Mouse (Mus musculus) lung, embryonic 16.5 days (tissue): ENCODE results near the gene Apol7e. TPM values are rescaled to one million over a fixed set of nuclear protein-coding genes. Genes with fewer than 3 reads are reported as not detected.

Experiments used
- ATAC-seq: fragments of 200-750 bp; cut with Nextera tagmentation; 2 replicates; pipeline ENCODE4 v1.8.0; 2017; ENCODE audit warnings: low read depth, mild to moderate bottlenecking, moderate library complexity
- H3K27ac ChIP-seq: fragments of 300-500 bp; sonication (generic); 2 replicates; pipeline ENCODE4 v1.5.1; 2014; ENCODE audit warnings: mild to moderate bottlenecking, control low read depth, low read length
- H3K27me3 ChIP-seq: fragments of 300-500 bp; sonication (generic); 2 replicates; pipeline ENCODE4 v1.6.1; 2014; ENCODE audit warnings: low read depth, low read length, mixed read lengths; ENCODE audit not compliant: control insufficient read depth, insufficient read depth
- H3K36me3 ChIP-seq: fragments of 300-500 bp; sonication (generic); 2 replicates; pipeline ENCODE4 v1.6.1; 2014; ENCODE audit warnings: low read length; ENCODE audit not compliant: control insufficient read depth, insufficient read depth
- H3K4me1 ChIP-seq: fragments of 300-500 bp; sonication (generic); replicated peaks from 2 replicates; pipeline ENCODE4 v1.6.1; 2014; ENCODE audit warnings: low read length, mixed read lengths; ENCODE audit not compliant: control insufficient read depth, insufficient read depth
- H3K4me2 ChIP-seq: fragments of 300-500 bp; sonication (generic); 2 replicates; pipeline ENCODE4 v1.6.1; 2014; ENCODE audit warnings: low read depth, low read length, control low read depth
- H3K4me3 ChIP-seq: fragments of 300-500 bp; sonication (generic); 2 replicates; pipeline ENCODE4 v1.5.1; 2014; ENCODE audit warnings: mild to moderate bottlenecking, low read length, control low read depth
- H3K9ac ChIP-seq: fragments of 300-500 bp; sonication (generic); 2 replicates; pipeline ENCODE4 v1.6.1; 2014; ENCODE audit warnings: low read length, control low read depth
- H3K9me3 ChIP-seq: fragments of 300-500 bp; sonication (generic); 2 replicates; pipeline ENCODE4 v1.6.1; 2016; ENCODE audit warnings: low read length; ENCODE audit not compliant: control insufficient read depth
- WGBS: fragments of 180-500 bp; shearing (Covaris S2); extraction: QIAGEN DNeasy Blood & Tissue Kit; methylation state at CpG from one replicate; pipeline ENCODE4 v1.1.7; 2014; 5-methylcytosine and 5-hydroxymethylcytosine counted together
- polyA plus RNA-seq: library from polyadenylated mRNA; unstranded; fragments of >200 nt; fragmentation: Nextera tagmentation; extraction: Ambion mirVana; gene quantifications from 2 replicates; pipeline ENCODE4 v1.2.1, GENCODE M21; 2015

Gene Apol7e
- polyA plus RNA-seq, 1 experiment from 2014 or later: not detected

- H3K9ac ChIP-seq: no peak overlapping the region
- H3K36me3 ChIP-seq: peaks cover 57% of the 10 kb centered on the region
- peaks cover 3% of the 10 kb centered on the region; the same call in 1 of the 2 replicates for H3K4me1 ChIP-seq
- no peak overlapping the region for H3K4me3 ChIP-seq
- H3K27ac ChIP-seq: no peak overlapping the region
- no peaks in the 10 kb centered on the region for H3K27me3 ChIP-seq
- 74% methylated on average over 22 of the region's 22 CpGs for WGBS
- ATAC-seq: no peak
- no peak overlapping the region for H3K4me2 ChIP-seq
- no peaks in the 10 kb centered on the region for H3K9me3 ChIP-seq
Measured at GRCm38 (mm10) chr15:77761561-77762380, 63.1 kb downstream of the Apol7e start.

GRCm38 (mm10) chr15:77763050-77763449 is 64.4 kb downstream of the Apol7e start:
- no peaks in the 10 kb centered on the region for H3K27me3 ChIP-seq
- H3K36me3 ChIP-seq: peaks cover 69% of the 10 kb centered on the region
- no peaks in the 10 kb centered on the region for H3K9me3 ChIP-seq
- H3K27ac ChIP-seq: no peak overlapping the region
- no peak overlapping the region for H3K9ac ChIP-seq
- H3K4me2 ChIP-seq: no peak overlapping the region
- ATAC-seq: no peak
- H3K4me1 ChIP-seq: peaks cover 3% of the 10 kb centered on the region; the same call in 1 of the 2 replicates
- WGBS: 91% methylated on average over 16 of the region's 16 CpGs
- H3K4me3 ChIP-seq: no peak overlapping the region

DNA sequence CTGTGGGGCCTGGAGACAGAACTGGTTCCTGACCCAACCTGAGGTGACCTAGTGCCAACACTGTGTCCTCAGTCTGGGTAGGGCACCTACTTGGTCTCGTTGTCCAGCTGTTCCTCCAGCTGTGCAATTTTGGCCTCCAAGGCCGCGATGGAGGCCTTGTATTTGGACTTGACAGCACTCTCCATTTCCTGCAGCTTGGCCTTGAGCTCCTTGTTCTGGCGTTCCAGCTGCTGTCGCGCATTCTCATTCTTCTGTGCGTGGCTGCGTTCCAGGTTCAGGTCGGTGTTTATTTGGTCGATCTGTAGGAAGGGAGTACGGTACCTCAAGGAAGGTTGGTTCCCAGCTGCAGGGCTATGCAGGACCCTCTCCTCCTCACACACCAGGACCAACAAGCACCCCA is 65.0 kb downstream of the Apol7e start:
- no peak for ATAC-seq
- Histone ChIP-seq H3K4me1 (peaks cover 3% of the 10 kb centered on the region; the same call in 1 of the 2 replicates), H3K4me3 (no peak overlapping the region), H3K9me3 (no peaks in the 10 kb centered on the region), H3K9ac (no peak overlapping the region), H3K36me3 (peaks cover 76% of the 10 kb centered on the region), H3K27me3 (no peaks in the 10 kb centered on the region), H3K27ac (peak overlapping the region; percentile 83), H3K4me2 (no peak overlapping the region)
- 58% methylated on average over 11 of the region's 11 CpGs for WGBS

DNA sequence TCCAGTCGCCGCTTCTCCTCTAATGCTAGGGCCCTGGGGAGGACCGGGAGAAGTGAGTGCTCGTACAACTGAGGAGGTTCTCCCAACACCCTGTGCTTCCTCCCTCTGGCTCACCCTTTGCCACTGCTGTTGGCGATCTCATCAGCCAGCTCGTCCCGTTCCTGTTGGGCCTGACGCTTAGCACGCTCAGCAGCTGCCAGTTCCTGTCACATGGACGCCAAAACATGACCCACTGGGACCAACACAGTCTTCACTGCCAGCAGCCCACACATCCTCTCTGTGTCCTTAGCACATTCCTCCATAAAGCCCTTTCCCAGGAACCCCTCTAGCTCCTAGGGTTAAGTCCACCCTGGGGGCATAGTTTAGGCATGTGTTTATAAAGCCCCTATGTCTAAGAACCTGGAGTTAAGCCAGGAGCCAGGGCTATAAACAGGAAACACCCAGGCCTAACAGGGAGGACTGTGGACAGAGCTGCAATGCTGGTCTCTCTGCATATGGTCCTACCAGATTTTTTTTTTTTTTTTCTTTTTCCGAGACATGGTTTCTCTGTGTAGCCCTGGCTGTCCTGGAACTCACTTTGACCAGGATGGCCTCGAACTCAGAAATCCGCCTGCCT is 65.8 kb downstream of the Apol7e start:
- H3K27ac ChIP-seq: peak overlapping the region; percentile 83
- H3K4me1 ChIP-seq: peaks cover 3% of the 10 kb centered on the region; the same call in 1 of the 2 replicates
- no peaks in the 10 kb centered on the region for H3K27me3 ChIP-seq
- 59% methylated on average over 13 of the region's 13 CpGs for WGBS
- H3K9me3 ChIP-seq: no peaks in the 10 kb centered on the region
- H3K9ac ChIP-seq: no peak overlapping the region
- ATAC-seq: peak; percentile 81
- H3K4me3 ChIP-seq: no peak overlapping the region
- peaks cover 84% of the 10 kb centered on the region for H3K36me3 ChIP-seq
- no peak overlapping the region for H3K4me2 ChIP-seq

DNA sequence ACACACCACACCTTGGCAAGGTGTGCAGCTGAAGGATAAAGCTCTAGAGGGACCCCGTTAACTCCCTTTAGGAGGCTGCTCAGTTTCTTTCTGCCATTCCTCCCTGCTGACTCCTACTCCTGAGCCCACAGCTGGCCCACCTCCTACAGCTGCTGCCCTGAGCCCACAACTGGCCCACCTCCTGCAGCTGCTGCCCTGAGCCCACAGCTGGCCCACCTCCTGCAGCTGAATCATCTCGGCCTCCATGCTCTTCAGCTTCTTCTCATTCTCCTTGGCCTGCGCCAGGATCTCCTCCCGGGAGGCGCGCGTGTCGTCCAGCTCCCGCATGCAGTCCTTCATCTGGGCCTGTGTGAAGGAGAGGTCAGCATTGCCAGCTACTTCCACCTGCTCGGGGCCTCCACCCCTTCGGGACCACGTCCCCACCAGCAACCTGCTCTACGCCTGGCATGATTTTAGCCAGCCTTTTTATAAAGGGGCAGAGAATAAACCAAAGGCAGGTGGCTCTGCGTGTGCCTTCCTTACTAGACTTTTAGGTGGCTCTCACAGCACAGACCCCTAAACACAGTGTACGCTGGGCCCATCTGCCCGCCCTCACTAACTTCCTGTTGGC is 66.9 kb downstream of the Apol7e start:
- no peaks in the 10 kb centered on the region for H3K27me3 ChIP-seq
- no peak overlapping the region for H3K4me2 ChIP-seq
- H3K9me3 ChIP-seq: no peaks in the 10 kb centered on the region
- no peak for ATAC-seq
- no peak overlapping the region for H3K9ac ChIP-seq
- 90% methylated on average over 16 of the region's 16 CpGs for WGBS
- H3K4me1 ChIP-seq: peaks cover 3% of the 10 kb centered on the region; the same call in 1 of the 2 replicates
- peak overlapping the region; percentile 69 for H3K27ac ChIP-seq
- H3K4me3 ChIP-seq: no peak overlapping the region
- H3K36me3 ChIP-seq: peaks cover 89% of the 10 kb centered on the region

- peaks cover 91% of the 10 kb centered on the region for H3K36me3 ChIP-seq
- no peaks in the 10 kb centered on the region for H3K27me3 ChIP-seq
- H3K27ac ChIP-seq: no peak overlapping the region
- H3K9ac ChIP-seq: no peak overlapping the region
- H3K4me1 ChIP-seq: peaks cover 3% of the 10 kb centered on the region; the same call in 1 of the 2 replicates
- no peak overlapping the region for H3K4me3 ChIP-seq
- H3K4me2 ChIP-seq: no peak overlapping the region
- H3K9me3 ChIP-seq: no peaks in the 10 kb centered on the region
- 91% methylated on average over 11 of the region's 11 CpGs for WGBS
- ATAC-seq: no peak
Measured at GRCm38 (mm10) chr15:77766981-77767380, 68.3 kb downstream of the Apol7e start.

Other genes with a start within 250 kb of the Apol7e start
- not detected in 2 replicates for gene Apol10a, start 221.8 kb upstream of the Apol7e start, polyA plus RNA-seq
- not detected in 2 replicates for gene Apol11a, start 190.6 kb upstream of the Apol7e start, polyA plus RNA-seq
- not detected in 2 replicates for gene Apol7c, start 165.5 kb upstream of the Apol7e start, polyA plus RNA-seq
- not detected in 2 replicates for gene 1700025B11Rik, start 137.0 kb upstream of the Apol7e start, polyA plus RNA-seq
- gene Apol10b, start 102.7 kb upstream of the Apol7e start, polyA plus RNA-seq: 0.06 and 0.09 TPM in 2 replicates
- gene Gm36245, start 99.6 kb upstream of the Apol7e start, polyA plus RNA-seq: not detected in 2 replicates
- 0.21 TPM in 1 of 2 replicates, not detected in the other for gene Apol11b, start 55.6 kb upstream of the Apol7e start, polyA plus RNA-seq
- 0.15 TPM in 1 of 2 replicates, not detected in the other for gene Apol9b, start 30.2 kb downstream of the Apol7e start, polyA plus RNA-seq
- 0.10 and 0.20 TPM in 2 replicates for gene Apol8, start 58.1 kb downstream of the Apol7e start, polyA plus RNA-seq
- 71.7 and 77.6 TPM in 2 replicates for gene Myh9, start 143.3 kb downstream of the Apol7e start, polyA plus RNA-seq
- gene Txn2, start 230.1 kb downstream of the Apol7e start, polyA plus RNA-seq: 182 and 185 TPM in 2 replicates